In genomic region chr11:113752158-113752661, GRCm38 (mm10) we compare ENCODE assay signal across 8 mouse cellular contexts. TPM values are rescaled to one million over a fixed set of nuclear protein-coding genes. Genes with fewer than 3 reads are reported as not detected.
DNase-seq lines count a peak whose midpoint lies in the region; ATAC-seq and TF ChIP-seq lines count a peak whose summit lies in the region.

No protein-coding gene starts in this region.

- no peak for ATAC-seq in lung, embryonic 14.5 days (ENCODE audit: insufficient read depth)
- ATAC-seq in inflammation-experienced regulatory T-cells, adult 6 months = peak; percentile 34
- 0 out of 2 replicates have a peak, but pooled peaks have one; percentile 7 for ATAC-seq in midbrain, embryonic 14.5 days (ENCODE audit: low FRiP score, low TSS enrichment)

- peak; percentile 37 for DNase-seq in lung, embryonic 14.5 days
- DNase-seq in lung, postnatal 14 days = no peak
- DNase-seq in embryonic facial prominence, embryonic 10.5 days (ENCODE audit: low spot score) = no peak
- no peak for DNase-seq in midbrain, embryonic 14.5 days
- DNase-seq in cerebellum, postnatal 10 days = no peak
- no peak for DNase-seq in layer of hippocampus, adult 9-10 months (ENCODE audit: low spot score)
- DNase-seq in gastrocnemius, adult 8-10 months (ENCODE audit: low spot score in 2 of 2) = no peak

- H3K4me1 ChIP-seq in lung, embryonic 14.5 days (ENCODE audit: insufficient read depth) = peaks cover 15% of the 10 kb centered on the region
- H3K4me1 ChIP-seq in embryonic facial prominence, embryonic 10.5 days = peaks cover 59% of the 10 kb centered on the region
- H3K4me1 ChIP-seq in midbrain, embryonic 14.5 days (ENCODE audit: control insufficient read depth, insufficient read depth, low read length) = peaks cover 34% of the 10 kb centered on the region

- H3K27ac ChIP-seq in lung, embryonic 14.5 days (ENCODE audit: low read depth) = peak overlapping the region; percentile 98
- peak overlapping the region; percentile 95 for H3K27ac ChIP-seq in embryonic facial prominence, embryonic 10.5 days (replicated peaks)
- H3K27ac ChIP-seq in midbrain, embryonic 14.5 days (replicated peaks; ENCODE audit: low read depth, low read length) = peak overlapping the region; percentile 93

- peak overlapping the region; percentile 91 for H3K4me2 ChIP-seq in lung, embryonic 14.5 days
- H3K4me2 ChIP-seq in midbrain, embryonic 14.5 days (ENCODE audit: low read length) = peak overlapping the region; percentile 80

- H3K9me3 ChIP-seq in lung, embryonic 14.5 days (ENCODE audit: low read depth, low read length) = no peaks in the 10 kb centered on the region
- H3K9me3 ChIP-seq in embryonic facial prominence, embryonic 10.5 days = no peaks in the 10 kb centered on the region
- H3K9me3 ChIP-seq in midbrain, embryonic 14.5 days (ENCODE audit: control insufficient read depth, low read length) = no peaks in the 10 kb centered on the region

- H3K36me3 ChIP-seq in lung, embryonic 14.5 days (ENCODE audit: insufficient read depth) = peaks cover 10% of the 10 kb centered on the region
- H3K36me3 ChIP-seq in embryonic facial prominence, embryonic 10.5 days (replicated peaks) = peaks cover 18% of the 10 kb centered on the region
- no peaks in the 10 kb centered on the region; the same call in 1 of the 2 replicates for H3K36me3 ChIP-seq in midbrain, embryonic 14.5 days (ENCODE audit: control insufficient read depth, insufficient read depth, low read length)

- TF ChIP-seq CTCF in lung, embryonic 14.5 days (IDR thresholded peaks at IDR 0.05; ENCODE audit: low read depth) = no peak

- peak overlapping the region; percentile 93 for H3K9ac ChIP-seq in lung, embryonic 14.5 days
- peak overlapping the region; percentile 89 for H3K9ac ChIP-seq in midbrain, embryonic 14.5 days (replicated peaks; ENCODE audit: low read length)

- WGBS in lung, embryonic 14.5 days = 18% methylated on average over 15 of the region's 15 CpGs
- WGBS in embryonic facial prominence, embryonic 10.5 days = 26% methylated on average over 15 of the region's 15 CpGs
- 28% methylated on average over 15 of the region's 15 CpGs for WGBS in midbrain, embryonic 14.5 days

- H3K27me3 ChIP-seq in lung, embryonic 14.5 days (ENCODE audit: insufficient read depth, low read length) = no peaks in the 10 kb centered on the region
- H3K27me3 ChIP-seq in embryonic facial prominence, embryonic 10.5 days (replicated peaks; ENCODE audit: low read depth, poor library complexity, severe bottlenecking) = 0 out of 2 replicates have a peak, but pooled peaks cover 4% of the 10 kb centered on the region
- H3K27me3 ChIP-seq in midbrain, embryonic 14.5 days (ENCODE audit: control insufficient read depth, insufficient read depth, low read length) = no peaks in the 10 kb centered on the region

- peak overlapping the region; percentile 89 for H3K4me3 ChIP-seq in lung, embryonic 14.5 days (ENCODE audit: low read depth, low read length)
- peak overlapping the region; percentile 81 for H3K4me3 ChIP-seq in embryonic facial prominence, embryonic 10.5 days
- H3K4me3 ChIP-seq in midbrain, embryonic 14.5 days (replicated peaks; ENCODE audit: low read depth, low read length) = peak overlapping the region; percentile 87

RNA-seq across cellular contexts. Expression of gene Cdc42ep4, which starts 0.5 kb away (rescaled TPM):
- 86.6 and 86.9 TPM in 2 replicates for polyA plus RNA-seq in lung, embryonic 14.5 days (2014; fragmentation: Nextera tagmentation; extraction: Ambion mirVana)
- 117 TPM in 2 replicates for polyA plus RNA-seq in embryonic facial prominence, embryonic 10.5 days (2016; fragmentation: Nextera tagmentation; extraction: Ambion mirVana)
- polyA plus RNA-seq in inflammation-experienced regulatory T-cells, adult 6 months (2017; shearing (Covaris generic)) = 1 to 10 TPM; 1.2 to 2.9 (median 1.5) TPM
- 45.4 and 49.5 TPM in 2 replicates for polyA plus RNA-seq in midbrain, embryonic 14.5 days (2014; fragmentation: Nextera tagmentation; extraction: Ambion mirVana)
- total RNA-seq in gastrocnemius, adult 8-10 months (2022) = 1 to 10 TPM; 2.8 to 6.4 (median 5.0) TPM

RNA-seq across cellular contexts. Expression of gene Cpsf4l, which starts 42.4 kb away (rescaled TPM):
- polyA plus RNA-seq in lung, embryonic 14.5 days (2014; fragmentation: Nextera tagmentation; extraction: Ambion mirVana) = 0.35 and 0.59 TPM in 2 replicates
- 0.34 and 0.69 TPM in 2 replicates for polyA plus RNA-seq in embryonic facial prominence, embryonic 10.5 days (2016; fragmentation: Nextera tagmentation; extraction: Ambion mirVana)
- polyA plus RNA-seq in inflammation-experienced regulatory T-cells, adult 6 months (2017; shearing (Covaris generic)) = not detected
- 0.26 and 0.47 TPM in 2 replicates for polyA plus RNA-seq in midbrain, embryonic 14.5 days (2014; fragmentation: Nextera tagmentation; extraction: Ambion mirVana)
- not detected for total RNA-seq in gastrocnemius, adult 8-10 months (2022)

Comparison
In these comparisons a context has a peak if more than half of its experiments do, and no peak if none do; other contexts are left out.
1. RNA of gene Cdc42ep4, which starts 0.5 kb away (polyA plus RNA-seq): 117 TPM in embryonic facial prominence, embryonic 10.5 days, 86.6 to 86.9 TPM in lung, embryonic 14.5 days and 45.4 to 49.5 TPM in midbrain, embryonic 14.5 days; 1.2 to 2.9 TPM in inflammation-experienced regulatory T-cells, adult 6 months; every median in the first group is over 10 times any median in the second.
2. Peak in every context shown above with its lines, with median percentiles within 50 percentile points of each other: H3K27ac ChIP-seq and H3K4me3 ChIP-seq.